Mouse (Mus musculus) small intestine, adult 2 months (tissue): ENCODE measurements at regions not wholly inside any gene's neighbourhood (a gene's known extent, or its start where the extent isn't known, plus 50 kb on each side); places are given as distances from the start of the nearest gene placed in this dataset.

Experiments used
- CTCF ChIP-seq: fragments of 200-500 bp; IDR thresholded peaks from 2 replicates; pipeline ENCODE4 v1.5.1; 2012; ENCODE audit warnings: low read depth, mild to moderate bottlenecking, control low read depth, inconsistent platforms, low read length, moderate library complexity, mixed read lengths; ENCODE audit not compliant: insufficient replicate concordance, insufficient read length; ENCODE audit errors: extremely low read depth
- POLR2A ChIP-seq: fragments of 200-500 bp; IDR thresholded peaks from 2 replicates; pipeline ENCODE4 v1.6.1; 2012; ENCODE audit warnings: low read depth, mild to moderate bottlenecking, control low read depth, inconsistent platforms, low read length, moderate library complexity

GRCm38 (mm10) chr14:80522536-80522935, 538.7 kb downstream of the Olfm4 start:
- TF ChIP-seq CTCF (no peak), POLR2A (no peak)
